27 mouse cellular contexts compared by ENCODE assay signal in the genomic region with DNA sequence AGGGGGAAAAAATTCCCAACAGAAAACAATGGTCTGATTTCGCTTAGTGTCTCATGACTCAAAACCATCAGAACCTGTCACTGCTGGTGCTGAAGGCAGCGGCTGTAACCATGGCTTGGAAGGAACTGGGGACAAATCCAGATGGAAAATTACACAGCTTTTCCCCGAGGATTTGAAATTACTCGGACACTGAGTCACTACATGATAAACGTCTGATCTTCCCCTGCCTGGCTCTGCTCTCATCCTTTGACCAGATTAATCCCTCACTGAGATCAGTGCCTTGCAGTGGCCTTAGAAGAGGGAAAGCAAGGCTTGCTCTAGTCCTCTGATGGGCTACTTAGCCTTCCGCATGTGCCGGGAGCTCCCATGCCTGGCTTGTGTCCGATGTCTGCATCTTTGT.
DNase-seq lines count a peak whose midpoint lies in the region; ATAC-seq and TF ChIP-seq lines count a peak whose summit lies in the region.
"Had no signal": no experiment of that assay in that cellular context is flagged by ENCODE, and none has a peak within 500 bp of the region (broad histone marks: within the 10 kb centered on the region; RNA-seq: fewer than 3 reads in every experiment).

No protein-coding gene starts in this region.

- no peak overlapping the region for H3K4me3 ChIP-seq in heart, embryonic 12.5 days
- no peak overlapping the region for H3K4me3 ChIP-seq in kidney, embryonic 14.5 days (ENCODE audit: low read length)
- H3K4me3 ChIP-seq in midbrain, embryonic 15.5 days: no peak overlapping the region
- no peak overlapping the region for H3K4me3 ChIP-seq in midbrain, embryonic 11.5 days (ENCODE audit: low read depth, low read length)
- no peak overlapping the region for H3K4me3 ChIP-seq in midbrain, postnatal 0 days (ENCODE audit: low read depth, low read length)
- H3K4me3 ChIP-seq: erythroblast, embryonic 14.5 days; heart, embryonic 15.5 days; hindbrain, embryonic 13.5 days; left cerebral cortex, adult 2 months; limb, embryonic 12.5 days; liver, embryonic 15.5 days had no signal

- no peak overlapping the region for H3K9ac ChIP-seq in heart, embryonic 12.5 days
- no peak overlapping the region for H3K9ac ChIP-seq in kidney, embryonic 14.5 days (ENCODE audit: low read depth, low read length)
- no peak overlapping the region for H3K9ac ChIP-seq in midbrain, embryonic 15.5 days
- H3K9ac ChIP-seq in midbrain, embryonic 11.5 days (ENCODE audit: low read length): no peak overlapping the region
- H3K9ac ChIP-seq in midbrain, postnatal 0 days (replicated peaks; ENCODE audit: low read length, poor library complexity, severe bottlenecking): no peak overlapping the region
- H3K9ac ChIP-seq: heart, embryonic 15.5 days; hindbrain, embryonic 13.5 days; limb, embryonic 12.5 days; liver, embryonic 15.5 days; lung, embryonic 14.5 days had no signal

- H3K4me2 ChIP-seq in heart, embryonic 12.5 days: no peak overlapping the region
- H3K4me2 ChIP-seq in kidney, embryonic 14.5 days (replicated peaks; ENCODE audit: low read depth, low read length): no peak overlapping the region
- no peak overlapping the region for H3K4me2 ChIP-seq in midbrain, embryonic 15.5 days
- H3K4me2 ChIP-seq in midbrain, embryonic 11.5 days: no peak overlapping the region
- no peak overlapping the region for H3K4me2 ChIP-seq in midbrain, postnatal 0 days (ENCODE audit: low read depth, low read length, poor library complexity, severe bottlenecking)
- H3K4me2 ChIP-seq: heart, embryonic 15.5 days; hindbrain, embryonic 13.5 days; limb, embryonic 12.5 days; liver, embryonic 15.5 days; lung, embryonic 14.5 days had no signal

- ATAC-seq in heart, embryonic 12.5 days (ENCODE audit: insufficient number of reproducible peaks, low FRiP score): no peak
- no peak for ATAC-seq in kidney, embryonic 14.5 days (ENCODE audit: low FRiP score, low TSS enrichment)
- ATAC-seq in midbrain, embryonic 15.5 days (replicated peaks): no peak
- ATAC-seq in midbrain, embryonic 11.5 days (ENCODE audit: low FRiP score): no peak
- ATAC-seq in midbrain, postnatal 0 days (ENCODE audit: low FRiP score): no peak
- ATAC-seq: forebrain, embryonic 16.5 days; intestine, postnatal 0 days had no signal

- H3K36me3 ChIP-seq in heart, embryonic 12.5 days: no peaks in the 10 kb centered on the region
- no peaks in the 10 kb centered on the region for H3K36me3 ChIP-seq in kidney, embryonic 14.5 days (ENCODE audit: control insufficient read depth, insufficient read depth, low read length)
- no peaks in the 10 kb centered on the region for H3K36me3 ChIP-seq in midbrain, embryonic 15.5 days (replicated peaks)
- H3K36me3 ChIP-seq in midbrain, embryonic 11.5 days (ENCODE audit: control insufficient read depth, insufficient read depth, low read length): no peaks in the 10 kb centered on the region
- no peaks in the 10 kb centered on the region for H3K36me3 ChIP-seq in midbrain, postnatal 0 days (ENCODE audit: insufficient read depth, low read length)
- H3K36me3 ChIP-seq: heart, embryonic 15.5 days; hindbrain, embryonic 13.5 days; limb, embryonic 12.5 days; liver, embryonic 15.5 days had no signal

- TF ChIP-seq CTCF in midbrain, postnatal 0 days (IDR thresholded peaks at IDR 0.05): no peak

- H3K9me3 ChIP-seq in heart, embryonic 12.5 days (replicated peaks): peaks cover 6% of the 10 kb centered on the region
- H3K9me3 ChIP-seq in kidney, embryonic 14.5 days (ENCODE audit: control insufficient read depth, low read length): 0 out of 2 replicates have a peak, but pooled peaks cover 3% of the 10 kb centered on the region
- H3K9me3 ChIP-seq in midbrain, embryonic 15.5 days: no peaks in the 10 kb centered on the region; the same call in 1 of the 2 replicates
- no peaks in the 10 kb centered on the region for H3K9me3 ChIP-seq in midbrain, embryonic 11.5 days (ENCODE audit: control insufficient read depth, low read length)
- H3K9me3 ChIP-seq in midbrain, postnatal 0 days (ENCODE audit: low read length): no peaks in the 10 kb centered on the region
- H3K9me3 ChIP-seq: heart, embryonic 15.5 days; hindbrain, embryonic 13.5 days; limb, embryonic 12.5 days; liver, embryonic 15.5 days had no signal

- no peaks in the 10 kb centered on the region for H3K27me3 ChIP-seq in heart, embryonic 12.5 days (replicated peaks)
- no peaks in the 10 kb centered on the region for H3K27me3 ChIP-seq in kidney, embryonic 14.5 days (ENCODE audit: control insufficient read depth, insufficient read depth, low read length)
- no peaks in the 10 kb centered on the region for H3K27me3 ChIP-seq in midbrain, embryonic 15.5 days (replicated peaks)
- no peaks in the 10 kb centered on the region for H3K27me3 ChIP-seq in midbrain, embryonic 11.5 days (ENCODE audit: control insufficient read depth, insufficient read depth, low read length)
- H3K27me3 ChIP-seq in midbrain, postnatal 0 days (ENCODE audit: insufficient read depth, low read length): no peaks in the 10 kb centered on the region
- H3K27me3 ChIP-seq: heart, embryonic 15.5 days; hindbrain, embryonic 13.5 days; limb, embryonic 12.5 days; liver, embryonic 15.5 days had no signal

- peaks cover 7% of the 10 kb centered on the region; the same call in 1 of the 2 replicates for H3K4me1 ChIP-seq in heart, embryonic 12.5 days (replicated peaks)
- no peaks in the 10 kb centered on the region for H3K4me1 ChIP-seq in kidney, embryonic 14.5 days (ENCODE audit: control insufficient read depth, insufficient read depth, low read length)
- H3K4me1 ChIP-seq in midbrain, embryonic 15.5 days: peaks cover 15% of the 10 kb centered on the region
- no peaks in the 10 kb centered on the region for H3K4me1 ChIP-seq in midbrain, embryonic 11.5 days (ENCODE audit: control insufficient read depth, insufficient read depth, low read length)
- peaks cover 7% of the 10 kb centered on the region; the same call in 1 of the 2 replicates for H3K4me1 ChIP-seq in midbrain, postnatal 0 days (ENCODE audit: insufficient read depth, low read length)
- H3K4me1 ChIP-seq: heart, embryonic 15.5 days; limb, embryonic 12.5 days; liver, embryonic 15.5 days had no signal

- no peak overlapping the region for H3K27ac ChIP-seq in heart, embryonic 12.5 days (ENCODE audit: poor library complexity, severe bottlenecking)
- H3K27ac ChIP-seq in kidney, embryonic 14.5 days (ENCODE audit: low read depth, low read length): no peak overlapping the region
- H3K27ac ChIP-seq in midbrain, embryonic 15.5 days: 0 out of 2 replicates have a peak overlapping the region, but pooled peaks have one; percentile 5
- no peak overlapping the region for H3K27ac ChIP-seq in midbrain, embryonic 11.5 days (ENCODE audit: low read depth, low read length)
- no peak overlapping the region for H3K27ac ChIP-seq in midbrain, postnatal 0 days (ENCODE audit: low read depth, low read length)
- H3K27ac ChIP-seq: heart, embryonic 15.5 days; hindbrain, embryonic 13.5 days; left cerebral cortex, adult 2 months; limb, embryonic 12.5 days; liver, embryonic 15.5 days; stomach, postnatal 0 days had no signal

- 58% methylated on average over 8 of the region's 8 CpGs for WGBS in heart, embryonic 12.5 days
- 60% methylated on average over 8 of the region's 8 CpGs for WGBS in kidney, embryonic 14.5 days
- WGBS in midbrain, embryonic 15.5 days: 36% methylated on average over 8 of the region's 8 CpGs
- WGBS in midbrain, embryonic 11.5 days: 46% methylated on average over 8 of the region's 8 CpGs
- WGBS in midbrain, postnatal 0 days: 29% methylated on average over 8 of the region's 8 CpGs

- peak; percentile 49 for DNase-seq in heart, adult 8-10 months (ENCODE audit: low spot score)
- peak; percentile 1 for DNase-seq in kidney, adult 11 months
- no peak for DNase-seq in midbrain, embryonic 11.5 days (ENCODE audit: low spot score, missing footprints)
- DNase-seq in midbrain, postnatal 0 days (ENCODE audit: low spot score): peak; percentile 28
- no peak for DNase-seq in layer of hippocampus, adult 9-10 months (ENCODE audit: low spot score)
- DNase-seq: adrenal gland, postnatal 14 days; cerebellum, adult 18-20 months; cerebellum, postnatal 10 days; gastrocnemius, postnatal 10 days; kidney, postnatal 10 days; lung, embryonic 14.5 days; lung, postnatal 14 days; right cerebral cortex, postnatal 4 days; thymus, adult 18-20 months; thymus, postnatal 25 days had no signal

Comparison
In these comparisons a context has a peak if more than half of its experiments do, and no peak if none do; other contexts are left out.
1. DNase-seq: peak in heart, adult 8-10 months (single experiment), kidney, adult 11 months (single experiment) and midbrain, postnatal 0 days (single experiment); none in midbrain, embryonic 11.5 days (single experiment) and layer of hippocampus, adult 9-10 months (single experiment).